Mouse (Mus musculus) gastrocnemius, postnatal 14 days (tissue): ENCODE results near the gene 3425401B19Rik. TPM values are rescaled to one million over a fixed set of nuclear protein-coding genes. Genes with fewer than 3 reads are reported as not detected.

ENCODE experiments used
- DNase-seq: peaks from one replicate; pipeline ENCODE4 v3.0.0; 2021; ENCODE audit warnings: mixed read lengths
- intact Hi-C: fragments of 180-260 bp; cut with DNase I; formaldehyde crosslinking; loops from one replicate; pipeline ENCODE4 v1.15.1; 2025; ENCODE audit warnings: low total_unique reads
- total RNA-seq, 2 experiments: library from RNA; stranded (reverse); gene quantifications; 2 replicates each; pipeline ENCODE4 v1.2.3; 2021

The 3425401B19Rik gene
- total RNA-seq, 2 experiments from 2014 or later = 214 to 233 TPM

GRCm38 (mm10) chr14:32681603-32682002 is 3.5 kb downstream of the 3425401B19Rik start:
- DNase-seq = no peak
- intact Hi-C loops = no loop called here

GRCm38 (mm10) chr14:32678565-32678964 is 6.5 kb downstream of the 3425401B19Rik start:
- intact Hi-C loops = no loop called here
- no peak for DNase-seq

- no peak for DNase-seq
These were observed 11.9 kb downstream of the 3425401B19Rik start for GRCm38 (mm10) chr14:32673178-32673577.

GRCm38 (mm10) chr14:32663099-32663498 is 22.0 kb downstream of the 3425401B19Rik start:
- intact Hi-C loops = loop anchor here (5.0 kb wide), 1 partner anchor 49 kb away; no protein-coding TSS in a partner anchor
- peak; percentile 56 for DNase-seq

More at GRCm38 (mm10) chr14:32673178-32673577, 11.9 kb downstream of the 3425401B19Rik start:
- intact Hi-C loops = no loop called here

- no peak for DNase-seq
- intact Hi-C loops = loop anchor here (5.0 kb wide), 1 partner anchor 53 kb away; no protein-coding TSS in a partner anchor
These were observed 25.3 kb downstream of the 3425401B19Rik start for GRCm38 (mm10) chr14:32659781-32660180.

- intact Hi-C loops = loop anchor here (10.0 kb wide), 1 partner anchor 166 kb away; no protein-coding TSS in a partner anchor
These were observed 46.6 kb downstream of the 3425401B19Rik start for GRCm38 (mm10) chr14:32638485-32638884.

GRCm38 (mm10) chr14:32634015-32634682 is 50.9 kb downstream of the 3425401B19Rik start:
- no peak for DNase-seq
- intact Hi-C loops = loop anchor here (10.0 kb wide), 1 partner anchor 171 kb away; no protein-coding TSS in a partner anchor

More at GRCm38 (mm10) chr14:32638485-32638884, 46.6 kb downstream of the 3425401B19Rik start:
- DNase-seq = no peak

- no peak for DNase-seq
- intact Hi-C loops = loop anchor here (10.0 kb wide), 1 partner anchor 172 kb away; no protein-coding TSS in a partner anchor
These were observed 52.0 kb downstream of the 3425401B19Rik start for GRCm38 (mm10) chr14:32632908-32633600.

GRCm38 (mm10) chr14:32628584-32628983 is 56.5 kb downstream of the 3425401B19Rik start:
- intact Hi-C loops = loop anchor here (10.0 kb wide), 1 partner anchor 86 kb away; no protein-coding TSS in a partner anchor
- DNase-seq = no peak

GRCm38 (mm10) chr14:32627271-32627670 is 57.8 kb downstream of the 3425401B19Rik start:
- no peak for DNase-seq
- intact Hi-C loops = loop anchor here (10.0 kb wide), 1 partner anchor 88 kb away; no protein-coding TSS in a partner anchor

GRCm38 (mm10) chr14:32624811-32625210 is 60.3 kb downstream of the 3425401B19Rik start:
- intact Hi-C loops = loop anchor here (10.0 kb wide), 1 partner anchor 90 kb away; no protein-coding TSS in a partner anchor

GRCm38 (mm10) chr14:32624245-32624644 is 60.8 kb downstream of the 3425401B19Rik start:
- no peak for DNase-seq
- intact Hi-C loops = loop anchor here (10.0 kb wide), 1 partner anchor 91 kb away; no protein-coding TSS in a partner anchor

More at GRCm38 (mm10) chr14:32624811-32625210, 60.3 kb downstream of the 3425401B19Rik start:
- no peak for DNase-seq

- no peak for DNase-seq
- intact Hi-C loops = no loop called here
These were observed 67.8 kb downstream of the 3425401B19Rik start for GRCm38 (mm10) chr14:32617253-32617652.

- intact Hi-C loops = loop anchor here (10.0 kb wide), 1 partner anchor 355 kb away; no protein-coding TSS in a partner anchor
- peak; percentile 48 for DNase-seq
These were observed 75.7 kb downstream of the 3425401B19Rik start for GRCm38 (mm10) chr14:32609392-32609791.

Other genes starting within 250 kb of the 3425401B19Rik start
- gene Slc18a3, start 220.4 kb downstream of the 3425401B19Rik start, total RNA-seq = not detected
- gene Chat, start 219.3 kb downstream of the 3425401B19Rik start, total RNA-seq = not detected
- 1 to 10 TPM; 4.7 to 5.9 TPM for gene Ercc6, start 171.8 kb downstream of the 3425401B19Rik start, total RNA-seq
- gene Prrxl1, start 85.9 kb downstream of the 3425401B19Rik start, total RNA-seq = not detected
- gene Tmem273, start 100.7 kb upstream of the 3425401B19Rik start, total RNA-seq = under 1 TPM; 0.47 to 0.58 TPM
- not detected for gene Fam170b, start 148.7 kb upstream of the 3425401B19Rik start, total RNA-seq
- 10 to 100 TPM in 1 of 2 experiments, 1 to 10 TPM in 1; 8.2 to 10.9 TPM for gene Vstm4, start 171.5 kb upstream of the 3425401B19Rik start, total RNA-seq